Mouse (Mus musculus) heart, embryonic 15.5 days (tissue): ENCODE data around the gene Lix1l. TPM values are rescaled to one million over a fixed set of nuclear protein-coding genes. Genes with fewer than 3 reads are reported as not detected.
"Not testable (repeated sequence)": the region's sequence is repeated elsewhere in the genome, so short reads cannot be mapped to it uniquely, and the experiment has no call there.

ENCODE experiments used
- ATAC-seq: fragments of 200-750 bp; cut with Nextera tagmentation; replicated peaks from 2 replicates; pipeline ENCODE4 v1.8.0; 2017; ENCODE audit warnings: low read depth, moderate TSS enrichment; ENCODE audit not compliant: insufficient number of reproducible peaks, insufficient read depth, low FRiP score
- H3K27ac ChIP-seq: fragments of 300-500 bp; sonication (generic); 2 replicates; pipeline ENCODE4 v1.5.1; 2015; ENCODE audit warnings: mild to moderate bottlenecking, inconsistent platforms
- H3K27me3 ChIP-seq: fragments of 300-500 bp; sonication (generic); 2 replicates; pipeline ENCODE4 v1.6.1; 2015; ENCODE audit warnings: inconsistent platforms
- H3K36me3 ChIP-seq: fragments of 300-500 bp; sonication (generic); 2 replicates; pipeline ENCODE4 v1.6.1; 2015; ENCODE audit warnings: mild to moderate bottlenecking, inconsistent platforms
- H3K4me1 ChIP-seq: fragments of 300-500 bp; sonication (generic); replicated peaks from 2 replicates; pipeline ENCODE4 v1.6.1; 2015; ENCODE audit warnings: inconsistent platforms
- H3K4me2 ChIP-seq: fragments of 300-500 bp; sonication (generic); 2 replicates; pipeline ENCODE4 v1.6.1; 2015; ENCODE audit warnings: inconsistent platforms, mild to moderate bottlenecking, moderate library complexity
- H3K4me3 ChIP-seq: fragments of 300-500 bp; sonication (generic); 2 replicates; pipeline ENCODE4 v1.5.1; 2015; ENCODE audit warnings: mild to moderate bottlenecking, inconsistent platforms
- H3K9ac ChIP-seq: fragments of 300-500 bp; sonication (generic); 2 replicates; pipeline ENCODE4 v1.6.1; 2015; ENCODE audit warnings: mild to moderate bottlenecking, inconsistent platforms
- H3K9me3 ChIP-seq: fragments of 300-500 bp; sonication (generic); replicated peaks from 2 replicates; pipeline ENCODE4 v1.6.1; 2016; ENCODE audit warnings: inconsistent platforms
- WGBS: fragments of 180-500 bp; shearing (Covaris S2); methylation state at CpG from one replicate; pipeline ENCODE4 v1.1.7; 2015; ENCODE audit warnings: mixed read lengths; 5-methylcytosine and 5-hydroxymethylcytosine counted together
- polyA plus RNA-seq: library from polyadenylated mRNA; unstranded; fragments of >200 nt; fragmentation: Nextera tagmentation; extraction: Ambion mirVana; gene quantifications from 2 replicates; pipeline ENCODE4 v1.2.1, GENCODE M21; 2015

Gene Lix1l
- polyA plus RNA-seq, 1 experiment from 2014 or later: 5.3 TPM

DNA sequence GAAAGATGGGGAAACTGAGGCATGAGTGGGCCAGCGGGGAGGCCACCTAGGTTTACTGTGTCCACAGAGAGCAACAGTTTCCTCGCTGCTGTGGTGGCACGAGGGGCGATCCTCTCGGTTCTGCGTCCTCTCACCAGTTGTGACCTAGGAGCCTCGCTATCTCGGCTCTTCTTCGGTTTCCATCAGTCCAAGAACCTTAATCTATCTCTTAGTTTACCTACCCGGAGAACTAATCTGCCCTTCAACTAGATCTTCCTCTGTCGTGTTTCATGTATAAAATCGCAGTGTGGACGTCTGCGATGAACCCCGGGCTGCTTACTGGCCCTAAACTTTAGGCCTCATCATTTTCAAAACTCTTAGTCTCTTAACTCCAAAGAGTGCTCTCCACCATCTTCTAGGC lies 35.0 kb downstream of the Lix1l start:
- peaks cover 32% of the 10 kb centered on the region for H3K36me3 ChIP-seq
- ATAC-seq: no peak
- WGBS: 7% methylated on average over 15 of the region's 15 CpGs
- H3K27me3 ChIP-seq: no peaks in the 10 kb centered on the region
- peak overlapping the region; percentile 85 for H3K27ac ChIP-seq
- H3K4me1 ChIP-seq: peaks cover 19% of the 10 kb centered on the region
- H3K9ac ChIP-seq: peak overlapping the region; percentile 88
- H3K4me3 ChIP-seq: peak overlapping the region; percentile 84
- H3K9me3 ChIP-seq: no peaks in the 10 kb centered on the region
- H3K4me2 ChIP-seq: peak overlapping the region; percentile 76

DNA sequence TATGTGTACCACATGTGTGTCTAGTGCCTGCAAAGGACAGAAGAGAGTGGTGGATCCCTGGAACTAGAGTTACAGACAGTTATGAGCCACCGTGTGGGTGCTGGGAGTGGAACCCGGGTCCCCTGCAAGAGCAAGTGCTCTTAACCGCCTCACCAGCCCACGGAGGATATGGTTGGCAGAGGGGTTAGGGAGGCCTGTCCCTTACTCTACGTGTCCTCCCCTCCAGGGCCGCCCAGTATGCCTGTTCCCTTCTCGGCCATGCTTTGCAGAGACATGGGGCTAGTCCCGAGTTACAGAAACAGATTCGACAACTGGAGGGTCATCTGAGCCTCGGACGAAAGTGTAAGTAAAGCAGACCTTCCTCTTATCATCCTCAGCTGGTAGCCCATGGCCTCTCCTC lies 35.5 kb downstream of the Lix1l start:
- Histone ChIP-seq H3K9me3 (no peaks in the 10 kb centered on the region), H3K36me3 (peaks cover 27% of the 10 kb centered on the region), H3K4me1 (peaks cover 14% of the 10 kb centered on the region), H3K27me3 (no peaks in the 10 kb centered on the region), H3K9ac (peak overlapping the region; percentile 88), H3K4me3 (peak overlapping the region; percentile 84), H3K27ac (no peak overlapping the region), H3K4me2 (peak overlapping the region; percentile 76)
- ATAC-seq: no peak
- WGBS: 61% methylated on average over 11 of the region's 11 CpGs

- WGBS: 84% methylated on average over 1 of the region's 1 CpGs
- H3K9ac ChIP-seq: no peak overlapping the region
- H3K4me2 ChIP-seq: no peak overlapping the region
- ATAC-seq: no peak
- no peaks in the 10 kb centered on the region for H3K9me3 ChIP-seq
- no peak overlapping the region for H3K4me3 ChIP-seq
- H3K36me3 ChIP-seq: peaks cover 29% of the 10 kb centered on the region
- H3K27ac ChIP-seq: no peak overlapping the region
- H3K4me1 ChIP-seq: peaks cover 12% of the 10 kb centered on the region
- no peaks in the 10 kb centered on the region for H3K27me3 ChIP-seq
These were observed 38.3 kb downstream of the Lix1l start for GRCm38 (mm10) chr3:96639219-96639618.

DNA sequence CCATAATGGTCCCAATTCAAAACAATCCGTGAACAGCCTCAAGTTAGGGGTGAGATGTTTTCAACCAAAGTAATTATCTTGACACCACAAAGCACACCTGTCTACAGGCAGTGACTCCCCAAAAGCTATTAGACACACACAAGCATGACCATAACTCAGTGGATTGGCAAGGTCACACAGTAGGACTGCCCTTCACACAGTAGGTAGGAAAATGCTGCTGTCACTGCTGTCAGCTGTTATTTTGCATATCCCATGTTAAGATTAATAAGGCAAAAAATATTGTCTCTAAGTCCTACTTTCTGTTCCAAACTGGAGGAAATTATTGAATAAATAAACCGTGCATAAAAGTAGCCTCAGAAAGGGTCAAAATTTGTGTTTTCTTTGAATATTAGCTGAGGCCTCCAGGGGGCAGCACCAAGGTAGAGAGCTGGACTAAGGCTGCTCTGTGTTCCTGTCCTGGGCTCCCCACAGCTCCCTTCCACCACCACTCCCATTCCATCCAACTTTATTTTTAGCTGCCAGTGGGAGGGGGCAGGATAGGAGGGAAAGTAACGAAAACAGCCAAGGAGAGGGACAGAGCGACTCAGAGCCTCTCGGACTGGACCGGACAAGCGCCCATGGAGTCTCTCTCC lies 44.2 kb downstream of the Lix1l start, which contains the start of gene Itga10:
Gene Itga10 (plus strand): TSS at position 567 of the 632 bp plus-strand sequence.
- peaks cover 9% of the 10 kb centered on the region for H3K4me1 ChIP-seq
- H3K36me3 ChIP-seq: peaks cover 18% of the 10 kb centered on the region
- peak within 1 kb of the TSS; percentile 46 for H3K4me2 ChIP-seq
- H3K9me3 ChIP-seq: no peaks in the 10 kb centered on the region
- no peak within 1 kb of the TSS; the same call in 1 of the 2 replicates for H3K9ac ChIP-seq
- no peak within 1 kb of the TSS for H3K27ac ChIP-seq
- H3K4me3 ChIP-seq: peak within 1 kb of the TSS; percentile 22
- no peaks in the 10 kb centered on the region for H3K27me3 ChIP-seq
- 38% methylated on average over 7 of the region's 7 CpGs for WGBS
- ATAC-seq: peak; percentile 67; the same call in 1 of the 2 replicates

DNA sequence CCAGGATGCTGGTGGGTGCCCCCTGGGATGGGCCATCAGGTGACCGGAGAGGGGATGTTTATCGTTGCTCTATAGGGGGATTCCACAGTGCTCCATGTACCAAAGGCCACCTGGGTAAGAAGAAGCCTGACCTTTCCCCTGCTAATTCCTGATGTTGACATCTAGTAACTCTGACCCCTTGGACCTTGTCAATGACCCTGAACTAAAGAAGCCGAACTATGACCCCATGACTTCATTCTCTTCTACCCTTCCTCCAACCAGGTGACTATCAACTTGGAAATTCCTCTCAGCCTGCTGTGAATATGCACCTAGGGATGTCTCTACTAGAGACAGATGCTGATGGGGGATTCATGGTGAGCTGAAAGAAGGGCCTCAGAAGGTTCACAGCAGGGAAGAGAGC lies 46.4 kb downstream of the Lix1l start:
- peaks cover 14% of the 10 kb centered on the region for H3K36me3 ChIP-seq
- peaks cover 9% of the 10 kb centered on the region for H3K4me1 ChIP-seq
- H3K9ac ChIP-seq: no peak overlapping the region
- no peak overlapping the region for H3K4me2 ChIP-seq
- WGBS: 78% methylated on average over 3 of the region's 3 CpGs
- H3K9me3 ChIP-seq: no peaks in the 10 kb centered on the region
- no peak overlapping the region for H3K27ac ChIP-seq
- H3K4me3 ChIP-seq: no peak overlapping the region
- ATAC-seq: no peak
- no peaks in the 10 kb centered on the region for H3K27me3 ChIP-seq

GRCm38 (mm10) chr3:96660901-96661300 lies 60.0 kb downstream of the Lix1l start:
- 76% methylated on average over 2 of the region's 2 CpGs for WGBS
- Histone ChIP-seq H3K27me3 (no peaks in the 10 kb centered on the region), H3K4me1 (peaks cover 14% of the 10 kb centered on the region), H3K4me3 (no peak overlapping the region), H3K36me3 (no peaks in the 10 kb centered on the region), H3K9me3 (no peaks in the 10 kb centered on the region), H3K4me2 (no peak overlapping the region), H3K27ac (no peak overlapping the region), H3K9ac (no peak overlapping the region)
- no peak for ATAC-seq

DNA sequence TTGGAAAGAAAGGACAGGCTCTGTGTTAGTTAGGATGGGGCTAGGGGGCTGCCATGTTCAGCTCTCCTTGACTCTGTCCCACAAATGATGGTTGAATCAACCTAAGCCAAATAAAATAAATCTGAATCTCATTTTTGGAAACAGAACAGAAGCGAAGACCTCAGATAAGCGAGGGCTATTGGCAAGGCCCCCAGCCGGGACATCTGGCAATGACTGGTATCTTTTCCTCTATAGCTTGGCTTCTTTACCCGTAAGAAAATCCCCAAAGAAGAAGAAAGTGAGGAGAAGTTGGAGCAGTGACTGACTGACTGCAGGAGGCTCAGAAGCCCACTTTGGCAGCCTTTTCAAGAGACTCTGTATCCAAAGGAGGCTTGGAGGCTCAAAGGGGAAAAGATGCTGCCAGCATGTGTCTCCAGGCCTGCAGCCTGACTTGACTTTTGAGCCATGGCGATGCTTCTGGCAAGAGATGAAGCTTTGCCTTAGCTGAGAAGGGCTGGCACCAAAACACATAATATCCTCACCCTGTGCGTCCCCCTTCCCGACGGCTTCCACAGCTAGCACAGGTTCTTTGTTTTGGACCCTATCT lies 61.9 kb downstream of the Lix1l start:
- Histone ChIP-seq H3K4me2 (no peak overlapping the region; the same call in 1 of the 2 replicates), H3K9ac (no peak overlapping the region), H3K4me3 (no peak overlapping the region), H3K27me3 (no peaks in the 10 kb centered on the region), H3K27ac (peak overlapping the region; percentile 33; the same call in 1 of the 2 replicates), H3K4me1 (peaks cover 14% of the 10 kb centered on the region), H3K36me3 (no peaks in the 10 kb centered on the region), H3K9me3 (no peaks in the 10 kb centered on the region)
- WGBS: 51% methylated on average over 8 of the region's 8 CpGs
- ATAC-seq: no peak

GRCm38 (mm10) chr3:96663432-96664239 lies 62.7 kb downstream of the Lix1l start:
- peak overlapping the region; percentile 39 for H3K4me3 ChIP-seq
- peaks cover 14% of the 10 kb centered on the region for H3K4me1 ChIP-seq
- ATAC-seq: peak; percentile 74
- peak overlapping the region; percentile 31; the same call in 1 of the 2 replicates for H3K27ac ChIP-seq
- 4% methylated on average over 18 of the region's 18 CpGs for WGBS
- peak overlapping the region; percentile 72 for H3K4me2 ChIP-seq
- H3K27me3 ChIP-seq: no peaks in the 10 kb centered on the region
- peak overlapping the region; percentile 47; the same call in 1 of the 2 replicates for H3K9ac ChIP-seq
- H3K9me3 ChIP-seq: no peaks in the 10 kb centered on the region
- H3K36me3 ChIP-seq: no peaks in the 10 kb centered on the region

DNA sequence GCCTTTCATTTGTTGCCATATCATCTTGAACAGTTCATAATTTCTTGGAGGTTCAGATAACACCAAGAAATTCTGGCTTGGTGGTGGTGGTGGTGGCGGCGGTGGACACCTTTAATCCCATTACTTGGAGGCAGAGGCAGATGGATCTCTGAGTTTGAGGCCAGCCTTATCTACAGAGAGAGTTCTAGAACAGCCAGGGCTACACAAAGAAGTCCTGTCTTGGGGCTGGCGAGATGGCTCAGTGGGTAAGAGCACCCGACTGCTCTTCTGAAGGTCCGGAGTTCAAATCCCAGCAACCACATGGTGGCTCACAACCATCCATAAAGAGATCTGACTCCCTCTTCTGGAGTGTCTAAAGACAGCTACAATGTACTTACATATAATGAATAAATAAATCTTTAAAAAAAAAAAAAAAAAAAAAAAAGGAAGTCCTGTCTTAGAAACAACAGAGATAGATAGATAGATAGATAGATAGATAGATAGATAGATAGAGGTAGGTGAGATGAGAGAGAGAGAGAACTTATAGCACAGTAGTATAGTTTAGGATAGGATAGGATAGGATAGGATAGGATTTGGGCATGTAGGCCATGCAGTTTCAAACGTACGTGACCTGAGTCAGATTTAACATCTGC lies 64.9 kb downstream of the Lix1l start:
- H3K4me3 ChIP-seq, H3K9ac ChIP-seq, H3K4me2 ChIP-seq, ATAC-seq, H3K36me3 ChIP-seq, H3K27me3 ChIP-seq, H3K27ac ChIP-seq, H3K9me3 ChIP-seq: not testable (repeated sequence)
- WGBS: 86% methylated on average over 7 of the region's 7 CpGs
- H3K4me1 ChIP-seq: peaks cover 20% of the 10 kb centered on the region

GRCm38 (mm10) chr3:96666916-96667315 lies 66.0 kb downstream of the Lix1l start:
- Histone ChIP-seq H3K9me3 (no peaks in the 10 kb centered on the region), H3K4me2 (no peak overlapping the region), H3K4me3 (no peak overlapping the region), H3K27ac (no peak overlapping the region), H3K9ac (no peak overlapping the region), H3K27me3 (no peaks in the 10 kb centered on the region), H3K4me1 (peaks cover 20% of the 10 kb centered on the region), H3K36me3 (no peaks in the 10 kb centered on the region)
- WGBS: 89% methylated on average over 5 of the region's 5 CpGs
- ATAC-seq: no peak

DNA sequence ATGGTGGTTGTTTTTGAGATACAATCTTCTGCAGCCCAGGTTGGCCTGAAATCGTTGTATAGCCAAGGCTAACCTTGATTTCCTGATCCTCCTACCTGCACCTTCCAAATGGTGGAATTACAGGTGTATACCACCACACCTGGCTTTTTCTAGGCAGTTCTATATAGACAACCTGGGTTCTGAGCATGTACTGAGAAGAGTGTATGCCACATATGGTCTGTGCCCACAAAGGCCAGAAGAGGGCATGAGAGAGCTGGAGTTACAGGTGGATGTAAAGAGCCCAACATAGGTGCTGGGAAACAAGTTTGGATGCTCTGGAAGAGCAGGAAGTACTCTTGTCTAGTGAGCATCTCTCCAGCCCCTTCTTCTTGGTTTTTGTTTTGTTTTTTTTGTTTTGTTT lies 66.4 kb downstream of the Lix1l start:
- Histone ChIP-seq H3K4me2 (no peak overlapping the region), H3K27me3 (no peaks in the 10 kb centered on the region), H3K36me3 (no peaks in the 10 kb centered on the region), H3K27ac (no peak overlapping the region), H3K4me1 (peaks cover 20% of the 10 kb centered on the region), H3K4me3 (no peak overlapping the region), H3K9me3 (no peaks in the 10 kb centered on the region), H3K9ac (no peak overlapping the region)
- WGBS: 31% methylated on average over 1 of the region's 1 CpGs
- ATAC-seq: no peak
